Mouse (Mus musculus): ENCODE measurements around the gene Ttc39b. TPM values are rescaled to one million over a fixed set of nuclear protein-coding genes. Genes with fewer than 3 reads are reported as not detected.

The Ttc39b gene
- polyA plus RNA-seq, 1 experiment from 2014 or later, result 4.2 TPM

DNA sequence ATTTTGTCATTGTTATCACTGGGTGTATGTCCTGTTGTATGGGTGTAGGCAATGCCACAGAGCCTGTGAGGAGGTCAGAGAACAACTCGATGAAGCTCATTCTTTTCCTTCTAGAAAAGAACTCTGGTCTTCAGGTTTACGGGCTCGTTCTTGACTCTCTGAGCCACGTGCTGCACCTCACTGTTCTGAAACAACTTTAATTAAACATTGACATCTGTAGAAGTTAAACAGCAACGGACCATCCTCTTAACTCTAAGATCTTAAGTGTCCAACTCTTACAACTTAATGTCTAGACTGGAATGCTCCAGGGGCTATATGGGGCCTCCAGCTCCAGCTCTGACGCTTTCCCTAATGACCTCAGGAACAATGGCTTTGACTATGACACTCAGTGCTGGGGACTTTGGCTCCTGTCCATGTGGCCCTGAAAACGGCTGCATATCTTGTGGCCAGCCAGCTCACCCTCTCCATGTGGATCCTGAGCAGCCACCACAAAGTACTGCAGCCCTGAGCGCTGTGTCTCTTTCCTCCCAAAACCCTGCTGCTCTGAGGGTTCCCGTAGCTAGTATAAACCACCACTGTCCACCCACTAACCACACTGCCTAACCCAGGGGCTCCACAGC is 95.3 kb downstream of the Ttc39b start:
- ATAC-seq (ENCODE audit: insufficient read depth), result peak; percentile 28; the same call in 1 of the 2 replicates
- H3K36me3 ChIP-seq (ENCODE audit: insufficient read depth), result no peaks in the 10 kb centered on the region
- WGBS, result 62% methylated on average over 9 of the region's 9 CpGs

DNA sequence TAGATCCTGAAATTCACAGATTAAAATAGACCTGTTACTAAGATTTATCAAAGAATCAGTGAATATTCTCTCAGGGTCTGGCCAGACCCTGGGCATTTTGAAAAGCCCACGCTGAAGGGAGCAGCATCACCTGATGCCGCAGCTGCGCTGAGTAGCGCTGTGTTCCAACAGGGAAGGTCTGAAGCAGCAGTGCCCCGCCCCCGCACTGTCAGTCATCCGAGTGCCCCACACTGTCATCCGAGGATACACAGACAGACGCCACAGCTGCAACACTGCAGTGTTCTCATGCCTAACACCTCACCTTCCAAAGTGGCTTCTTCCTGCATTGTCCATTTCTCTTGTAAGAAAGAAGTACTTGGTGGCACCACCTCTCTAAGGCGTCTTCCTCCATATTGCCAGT is 96.0 kb downstream of the Ttc39b start:
- no peaks in the 10 kb centered on the region for H3K36me3 ChIP-seq (ENCODE audit: insufficient read depth)
- H3K4me1 ChIP-seq (ENCODE audit: insufficient read depth), result peaks cover 15% of the 10 kb centered on the region
- no peaks in the 10 kb centered on the region for H3K27me3 ChIP-seq (ENCODE audit: insufficient read depth, low read length)
- 64% methylated on average over 10 of the region's 10 CpGs for WGBS
- no peak overlapping the region for H3K4me2 ChIP-seq
- H3K27ac ChIP-seq (ENCODE audit: low read depth), result no peak overlapping the region
- no peak overlapping the region for H3K4me3 ChIP-seq (ENCODE audit: low read depth, low read length)
- no peak for TF ChIP-seq CTCF (IDR thresholded peaks at IDR 0.05; ENCODE audit: low read depth)
- H3K9ac ChIP-seq, result no peak overlapping the region
- ATAC-seq (ENCODE audit: insufficient read depth) (no peak), DNase-seq (no peak)
- H3K9me3 ChIP-seq (ENCODE audit: low read depth, low read length), result no peaks in the 10 kb centered on the region

More for the DNA sequence above, 95.3 kb downstream of the Ttc39b start:
- TF ChIP-seq CTCF (IDR thresholded peaks at IDR 0.05; ENCODE audit: low read depth), result no peak
- H3K4me2 ChIP-seq, result no peak overlapping the region
- H3K27ac ChIP-seq (ENCODE audit: low read depth), result no peak overlapping the region
- no peak overlapping the region for H3K9ac ChIP-seq
- H3K27me3 ChIP-seq (ENCODE audit: insufficient read depth, low read length), result no peaks in the 10 kb centered on the region
- peak; percentile 51 for DNase-seq
- no peaks in the 10 kb centered on the region for H3K9me3 ChIP-seq (ENCODE audit: low read depth, low read length)
- no peak overlapping the region for H3K4me3 ChIP-seq (ENCODE audit: low read depth, low read length)
- peaks cover 15% of the 10 kb centered on the region for H3K4me1 ChIP-seq (ENCODE audit: insufficient read depth)

DNA sequence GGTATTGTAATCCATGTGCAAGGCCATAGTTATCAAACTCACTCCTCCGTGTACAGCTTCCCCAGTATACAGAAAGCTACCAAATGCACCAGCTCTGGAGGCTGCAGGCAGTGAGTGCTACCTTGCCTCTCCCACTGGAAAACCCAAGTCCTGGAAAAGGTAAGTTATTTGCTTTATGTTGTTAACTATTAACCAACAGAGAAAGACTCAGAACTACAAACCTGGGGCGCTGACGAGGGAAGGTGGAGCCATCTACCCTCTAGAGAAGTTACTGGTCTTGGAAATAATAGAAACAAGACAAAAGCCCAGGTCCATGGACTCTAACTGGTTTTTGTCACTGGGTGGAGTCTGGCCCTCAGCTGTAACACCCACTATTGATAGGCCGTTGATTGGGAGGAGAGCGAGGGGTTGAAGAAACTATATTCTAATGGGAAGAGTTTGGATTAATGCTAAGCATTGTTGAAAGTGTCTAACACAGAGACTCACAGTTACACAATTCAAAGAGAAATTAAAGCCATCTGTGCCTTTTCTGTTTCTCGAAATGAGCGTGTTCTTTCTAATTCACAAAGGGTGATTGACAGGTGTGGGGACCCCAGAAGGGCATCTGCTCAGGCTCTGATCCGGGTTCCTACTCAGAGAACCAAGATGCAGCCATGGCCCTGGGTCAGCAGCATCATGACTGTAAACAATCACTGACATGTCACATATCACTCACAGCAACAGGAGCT is 98.3 kb downstream of the Ttc39b start:
- Histone ChIP-seq H3K9me3 (ENCODE audit: low read depth, low read length) (no peaks in the 10 kb centered on the region), H3K9ac (no peak overlapping the region), H3K27ac (ENCODE audit: low read depth) (no peak overlapping the region), H3K4me3 (ENCODE audit: low read depth, low read length) (no peak overlapping the region), H3K4me1 (ENCODE audit: insufficient read depth) (peaks cover 9% of the 10 kb centered on the region; the same call in 1 of the 2 replicates), H3K36me3 (ENCODE audit: insufficient read depth) (no peaks in the 10 kb centered on the region), H3K27me3 (ENCODE audit: insufficient read depth, low read length) (no peaks in the 10 kb centered on the region), H3K4me2 (no peak overlapping the region)
- 65% methylated on average over 8 of the region's 8 CpGs for WGBS
- DNase-seq (no peak), ATAC-seq (ENCODE audit: insufficient read depth) (no peak; the same call in 1 of the 2 replicates)
- TF ChIP-seq CTCF (IDR thresholded peaks at IDR 0.05; ENCODE audit: low read depth), result no peak

DNA sequence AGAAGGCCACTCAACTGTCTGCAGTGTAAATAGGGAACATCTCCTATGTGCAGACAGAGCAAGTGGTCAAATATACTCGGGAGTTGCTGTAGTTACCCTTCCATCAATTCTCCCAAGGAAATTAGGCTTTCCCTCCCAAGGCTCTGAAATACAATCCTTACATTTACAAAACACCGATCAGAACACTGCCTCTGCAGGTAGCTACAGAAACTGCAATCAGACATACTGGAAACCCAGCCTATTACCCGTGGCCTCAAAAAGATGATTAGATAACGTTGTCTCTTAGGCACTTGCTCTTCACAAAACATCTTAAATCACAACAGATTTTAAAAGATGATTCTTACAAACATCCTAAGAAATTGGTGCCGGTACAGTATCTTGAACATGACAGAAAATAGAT is 99.8 kb downstream of the Ttc39b start:
- Histone ChIP-seq H3K4me3 (ENCODE audit: low read depth, low read length) (no peak overlapping the region), H3K9ac (no peak overlapping the region), H3K9me3 (ENCODE audit: low read depth, low read length) (no peaks in the 10 kb centered on the region), H3K27ac (ENCODE audit: low read depth) (no peak overlapping the region), H3K36me3 (ENCODE audit: insufficient read depth) (no peaks in the 10 kb centered on the region), H3K4me1 (ENCODE audit: insufficient read depth) (peaks cover 9% of the 10 kb centered on the region; the same call in 1 of the 2 replicates), H3K4me2 (no peak overlapping the region), H3K27me3 (ENCODE audit: insufficient read depth, low read length) (no peaks in the 10 kb centered on the region)
- peak; percentile 63 for DNase-seq
- peak; percentile 43 for TF ChIP-seq CTCF (IDR thresholded peaks at IDR 0.05; ENCODE audit: low read depth)
- no peak for ATAC-seq (ENCODE audit: insufficient read depth)
- 37% methylated on average over 5 of the region's 5 CpGs for WGBS

- Histone ChIP-seq H3K4me3 (ENCODE audit: low read depth, low read length) (no peak overlapping the region), H3K27me3 (ENCODE audit: insufficient read depth, low read length) (no peaks in the 10 kb centered on the region), H3K27ac (ENCODE audit: low read depth) (no peak overlapping the region), H3K4me2 (no peak overlapping the region), H3K36me3 (ENCODE audit: insufficient read depth) (no peaks in the 10 kb centered on the region), H3K9me3 (ENCODE audit: low read depth, low read length) (no peaks in the 10 kb centered on the region), H3K4me1 (ENCODE audit: insufficient read depth) (no peaks in the 10 kb centered on the region), H3K9ac (no peak overlapping the region)
- 48% methylated on average over 5 of the region's 5 CpGs for WGBS
- no peak for TF ChIP-seq CTCF (IDR thresholded peaks at IDR 0.05; ENCODE audit: low read depth)
- ATAC-seq (ENCODE audit: insufficient read depth), result no peak
- peak; percentile 46 for DNase-seq
These were observed 100.9 kb downstream of the Ttc39b start for GRCm38 (mm10) chr4:83223197-83223596.

DNA sequence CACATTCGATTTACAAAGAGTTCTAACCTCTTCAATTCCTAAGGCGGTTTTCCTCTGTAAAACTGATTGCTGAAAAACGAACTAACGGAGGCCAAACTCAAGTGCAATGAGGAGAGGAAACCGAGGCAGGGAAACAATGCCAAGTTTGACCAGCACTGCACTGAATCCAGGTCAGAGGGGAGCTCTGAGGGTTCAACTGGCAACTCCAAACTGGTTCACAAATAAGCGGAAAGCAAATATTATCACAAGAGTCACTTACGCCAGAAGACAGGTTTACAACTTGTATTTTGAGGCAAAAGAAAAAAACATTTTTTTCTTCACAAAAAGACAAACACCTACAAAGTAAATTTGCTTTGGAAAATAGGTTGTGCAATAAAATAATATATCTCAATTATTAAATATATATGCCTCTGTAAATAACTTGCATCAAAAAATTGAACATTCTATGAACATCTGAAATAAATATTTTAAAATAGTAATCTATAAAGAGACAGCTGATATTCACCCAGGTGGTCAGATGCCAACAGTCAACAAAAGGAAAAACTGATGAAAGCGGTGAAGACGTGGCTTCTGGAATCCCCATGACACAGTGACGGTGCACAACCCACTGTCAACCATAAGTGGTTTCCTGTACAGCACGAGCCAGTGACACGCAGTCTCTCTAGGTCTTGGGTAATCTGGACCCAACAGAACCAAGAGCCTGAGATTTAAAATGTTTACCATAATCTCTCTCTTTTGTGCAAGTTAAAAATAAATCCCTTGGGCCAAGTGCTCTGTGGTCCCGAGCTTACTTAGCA is 103.1 kb downstream of the Ttc39b start:
- ATAC-seq (ENCODE audit: insufficient read depth) (no peak), DNase-seq (no peak)
- Histone ChIP-seq H3K27me3 (ENCODE audit: insufficient read depth, low read length) (no peaks in the 10 kb centered on the region), H3K36me3 (ENCODE audit: insufficient read depth) (no peaks in the 10 kb centered on the region), H3K4me1 (ENCODE audit: insufficient read depth) (no peaks in the 10 kb centered on the region), H3K9me3 (ENCODE audit: low read depth, low read length) (no peaks in the 10 kb centered on the region), H3K4me2 (no peak overlapping the region), H3K4me3 (ENCODE audit: low read depth, low read length) (no peak overlapping the region), H3K9ac (no peak overlapping the region), H3K27ac (ENCODE audit: low read depth) (no peak overlapping the region)
- no peak for TF ChIP-seq CTCF (IDR thresholded peaks at IDR 0.05; ENCODE audit: low read depth)
- 79% methylated on average over 13 of the region's 13 CpGs for WGBS

DNA sequence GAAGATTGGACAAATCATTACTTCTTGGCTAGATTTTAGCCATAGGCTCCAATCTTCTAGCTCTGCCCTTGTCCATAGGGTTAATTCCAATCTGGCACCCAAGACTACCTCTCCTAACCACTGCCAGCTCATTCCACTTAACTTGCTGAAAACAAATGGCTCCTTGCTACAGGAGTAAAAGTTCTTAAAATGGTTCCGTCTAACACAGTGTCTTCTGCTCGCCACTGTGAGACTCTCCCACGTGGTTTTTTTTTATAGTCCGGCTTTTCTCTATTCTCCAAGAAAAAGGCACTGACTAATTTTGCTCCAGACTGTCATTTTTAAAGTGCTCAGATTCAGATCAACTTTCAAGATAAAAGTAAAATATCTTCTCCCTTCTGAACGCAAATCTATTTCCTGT is 104.8 kb downstream of the Ttc39b start:
- DNase-seq (no peak), ATAC-seq (ENCODE audit: insufficient read depth) (no peak)
- H3K4me1 ChIP-seq (ENCODE audit: insufficient read depth), result peaks cover 1% of the 10 kb centered on the region; the same call in 1 of the 2 replicates
- no peak overlapping the region for H3K9ac ChIP-seq
- WGBS, result 71% methylated on average over 5 of the region's 5 CpGs
- TF ChIP-seq CTCF (IDR thresholded peaks at IDR 0.05; ENCODE audit: low read depth), result no peak
- H3K27ac ChIP-seq (ENCODE audit: low read depth), result no peak overlapping the region
- H3K36me3 ChIP-seq (ENCODE audit: insufficient read depth), result no peaks in the 10 kb centered on the region
- no peaks in the 10 kb centered on the region for H3K27me3 ChIP-seq (ENCODE audit: insufficient read depth, low read length)
- no peak overlapping the region for H3K4me2 ChIP-seq
- H3K4me3 ChIP-seq (ENCODE audit: low read depth, low read length), result no peak overlapping the region
- no peaks in the 10 kb centered on the region for H3K9me3 ChIP-seq (ENCODE audit: low read depth, low read length)
